In the genomic region with DNA sequence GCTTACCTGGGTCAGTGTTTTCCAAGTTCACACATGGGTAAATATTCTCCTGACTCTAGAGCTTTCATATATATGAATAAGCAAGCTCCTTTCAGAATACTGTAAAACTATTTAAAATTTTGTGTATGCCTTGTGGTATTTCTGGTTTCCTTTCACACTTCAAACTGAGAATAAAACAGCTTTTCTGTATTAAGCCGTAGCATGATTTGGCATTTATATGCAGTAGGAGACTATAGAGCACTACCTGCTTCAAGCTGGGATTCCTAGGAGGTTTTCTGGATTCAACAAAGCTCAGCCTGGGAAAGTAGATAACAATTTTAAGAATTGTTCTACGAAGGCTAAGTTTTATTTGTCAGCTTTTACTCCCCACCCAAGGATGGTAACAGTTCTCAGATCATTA, we compare ENCODE assay signal across 23 mouse cellular contexts.
A peak's percentile ranks its signal among the peaks of the same experiment; 100 is the strongest.
DNase-seq lines count a peak whose midpoint lies in the region; ATAC-seq and TF ChIP-seq lines count a peak whose summit lies in the region.
"Had no signal": no experiment of that assay in that cellular context is flagged by ENCODE, and none has a peak within 500 bp of the region (broad histone marks: within the 10 kb centered on the region; RNA-seq: fewer than 3 reads in every experiment).

No protein-coding gene starts in this region.

- H3K9ac ChIP-seq in liver, embryonic 11.5 days (ENCODE audit: low read depth, low read length): no peak overlapping the region
- H3K9ac ChIP-seq in heart, embryonic 12.5 days: no peak overlapping the region

- H3K9me3 ChIP-seq in liver, embryonic 11.5 days (ENCODE audit: control insufficient read depth, low read length): no peaks in the 10 kb centered on the region
- no peaks in the 10 kb centered on the region for H3K9me3 ChIP-seq in heart, embryonic 12.5 days (replicated peaks)
- H3K9me3 ChIP-seq: G1E had no signal

- H3K4me2 ChIP-seq in liver, embryonic 11.5 days: no peak overlapping the region
- H3K4me2 ChIP-seq in heart, embryonic 12.5 days: no peak overlapping the region

- H3K36me3 ChIP-seq in liver, embryonic 11.5 days (ENCODE audit: control insufficient read depth, insufficient read depth, low read length): no peaks in the 10 kb centered on the region
- H3K36me3 ChIP-seq in heart, embryonic 12.5 days: no peaks in the 10 kb centered on the region
- H3K36me3 ChIP-seq: G1E had no signal

- no peak for TF ChIP-seq CTCF in layer of hippocampus, adult 2 months (conservative IDR thresholded peaks at IDR 0.05)

- H3K4me3 ChIP-seq in layer of hippocampus, adult 2 months: no peak overlapping the region
- H3K4me3 ChIP-seq in liver, embryonic 11.5 days (ENCODE audit: low read depth, low read length): no peak overlapping the region
- no peak overlapping the region for H3K4me3 ChIP-seq in heart, embryonic 12.5 days

- no peaks in the 10 kb centered on the region for H3K27me3 ChIP-seq in liver, embryonic 11.5 days (replicated peaks; ENCODE audit: control insufficient read depth, insufficient read depth, low read length)
- no peaks in the 10 kb centered on the region for H3K27me3 ChIP-seq in heart, embryonic 12.5 days (replicated peaks)
- H3K27me3 ChIP-seq: CH12.LX had no signal

- ATAC-seq in frontal cortex, adult (ENCODE audit: low TSS enrichment): peak; percentile 95
- ATAC-seq in liver, embryonic 11.5 days (replicated peaks; ENCODE audit: low FRiP score): no peak
- no peak for ATAC-seq in heart, embryonic 12.5 days (ENCODE audit: insufficient number of reproducible peaks, low FRiP score)
- ATAC-seq: activated CD4-positive, CD25-positive, alpha-beta regulatory T cell, adult 4 months; CD4-positive, CD25-positive, alpha-beta regulatory T cell, adult 4 months; Patski had no signal

- 63% methylated on average over 2 of the region's 2 CpGs for WGBS in liver, embryonic 11.5 days
- WGBS in heart, embryonic 12.5 days: 73% methylated on average over 2 of the region's 2 CpGs

- H3K27ac ChIP-seq in layer of hippocampus, adult 2 months: 0 out of 2 replicates have a peak overlapping the region, but pooled peaks have one; percentile 65
- H3K27ac ChIP-seq in liver, embryonic 11.5 days (ENCODE audit: low read depth, low read length): no peak overlapping the region
- H3K27ac ChIP-seq in heart, embryonic 12.5 days (ENCODE audit: poor library complexity, severe bottlenecking): no peak overlapping the region

- DNase-seq in frontal cortex, postnatal 14 days (ENCODE audit: low spot score in 2 of 2): no peak
- no peak for DNase-seq in layer of hippocampus, adult 2 months (ENCODE audit: low spot score in 2 of 2)
- DNase-seq in layer of hippocampus, postnatal 36 days: no peak
- peak; percentile 22 for DNase-seq in brain, adult 2 months (ENCODE audit: low read depth, low spot score)
- peak; percentile 41 for DNase-seq in telencephalon, adult 2 months (ENCODE audit: low read depth, low spot score)
- DNase-seq in liver, embryonic 11.5 days (ENCODE audit: low spot score): no peak
- DNase-seq: adrenal gland, adult 2 months; adrenal gland, adult 8-10 months; adrenal gland, postnatal 10 days; adrenal gland, postnatal 14 days; adrenal gland, postnatal 25 days; adrenal gland, postnatal 36 days; B cell, adult 2 months; cerebellum, adult 11 months; cerebellum, adult 11-12 months; cerebellum, adult 18-20 months had no signal

- H3K4me1 ChIP-seq in liver, embryonic 11.5 days (replicated peaks; ENCODE audit: control insufficient read depth, insufficient read depth, low read length): no peaks in the 10 kb centered on the region
- no peaks in the 10 kb centered on the region for H3K4me1 ChIP-seq in heart, embryonic 12.5 days (replicated peaks)

Comparison
In these comparisons a context has a peak if more than half of its experiments do, and no peak if none do; other contexts are left out.
1. DNase-seq: peak in brain, adult 2 months (single experiment) and telencephalon, adult 2 months (single experiment); none in frontal cortex, postnatal 14 days (0 of 2), layer of hippocampus, adult 2 months (0 of 2), layer of hippocampus, postnatal 36 days (0 of 2) and liver, embryonic 11.5 days (single experiment).